In genomic region chr1:87908006-87908405, GRCm38 (mm10) we compare ENCODE assay signal across 17 mouse cellular contexts.
"Had no signal": no experiment of that assay in that cellular context is flagged by ENCODE, and none has a peak within 500 bp of the region (broad histone marks: within the 10 kb centered on the region; RNA-seq: fewer than 3 reads in every experiment).

No protein-coding gene starts in this region.

- DNase-seq: lung, adult 18-20 months; lung, embryonic 14.5 days; lung, postnatal 10 days; lung, postnatal 4 days; midbrain, embryonic 14.5 days; retina, postnatal 1 day; right cerebral cortex, postnatal 14 days; spleen, adult 18-20 months; thymus, adult 2 months; thymus, postnatal 25 days; thymus, postnatal 4 days had no signal

- H3K36me3 ChIP-seq: neural tube, embryonic 15.5 days had no signal

- H3K27me3 ChIP-seq: midbrain, embryonic 12.5 days; neural tube, embryonic 13.5 days; neural tube, embryonic 15.5 days had no signal

- H3K9ac ChIP-seq: lung, embryonic 14.5 days; midbrain, embryonic 12.5 days; neural tube, embryonic 13.5 days; neural tube, embryonic 15.5 days had no signal

- ATAC-seq: midbrain, embryonic 16.5 days had no signal

- H3K4me3 ChIP-seq: midbrain, embryonic 10.5 days; midbrain, embryonic 12.5 days; myocyte; neural tube, embryonic 13.5 days; neural tube, embryonic 15.5 days had no signal

- H3K4me2 ChIP-seq: lung, embryonic 14.5 days; midbrain, embryonic 12.5 days; neural tube, embryonic 13.5 days; neural tube, embryonic 15.5 days had no signal

- H3K27ac ChIP-seq: midbrain, embryonic 10.5 days; midbrain, embryonic 12.5 days; neural tube, embryonic 13.5 days; neural tube, embryonic 15.5 days had no signal

- H3K4me1 ChIP-seq: midbrain, embryonic 10.5 days; midbrain, embryonic 12.5 days; neural tube, embryonic 13.5 days; neural tube, embryonic 15.5 days had no signal

- H3K9me3 ChIP-seq: midbrain, embryonic 10.5 days; midbrain, embryonic 12.5 days; neural tube, embryonic 13.5 days; neural tube, embryonic 15.5 days had no signal
